Mouse (Mus musculus) lung, adult 18-20 months (tissue): Measurements from ENCODE around the gene Iqce.
"Not testable (repeated sequence)": the region's sequence is repeated elsewhere in the genome, so short reads cannot be mapped to it uniquely, and the experiment has no call there.

Source experiments
- DNase-seq, 2 experiments: peaks; one replicate each; pipeline ENCODE4 v3.0.0; 2022; ENCODE audit warnings: mixed read lengths in 2 of 2

Iqce gene

GRCm38 (mm10) chr5:140704378-140705251 lies 2.4 kb upstream of the Iqce start, which contains the start of gene Brat1:
TSS of gene Brat1 (plus strand) at chr5:140705011.
- DNase-seq: peak; percentile 100

GRCm38 (mm10) chr5:140703480-140704377 lies 1.6 kb upstream of the Iqce start:
- no peak for DNase-seq

GRCm38 (mm10) chr5:140702618-140703175 lies 519 bp upstream of the Iqce start:
- DNase-seq: no peak

- no peak for DNase-seq
These were observed 517 bp downstream of the Iqce start for GRCm38 (mm10) chr5:140701661-140702060.

- no peak for DNase-seq
These were observed 2.4 kb downstream of the Iqce start for GRCm38 (mm10) chr5:140699776-140700175.

- DNase-seq: no peak
These were observed 6.2 kb downstream of the Iqce start for GRCm38 (mm10) chr5:140695987-140696386.

GRCm38 (mm10) chr5:140688434-140688833 lies 13.7 kb downstream of the Iqce start:
- peak in 1 of 2 experiments; percentile 17 for DNase-seq

GRCm38 (mm10) chr5:140684343-140685148 lies 17.6 kb downstream of the Iqce start:
- no peak for DNase-seq

GRCm38 (mm10) chr5:140682113-140682512 lies 20.1 kb downstream of the Iqce start:
- no peak for DNase-seq

- no peak for DNase-seq
These were observed 21.2 kb downstream of the Iqce start for GRCm38 (mm10) chr5:140680950-140681349.

GRCm38 (mm10) chr5:140680051-140680450 lies 22.1 kb downstream of the Iqce start:
- no peak for DNase-seq

GRCm38 (mm10) chr5:140677137-140677536 lies 25.0 kb downstream of the Iqce start:
- DNase-seq: no peak

GRCm38 (mm10) chr5:140675640-140676039 lies 26.5 kb downstream of the Iqce start:
- DNase-seq: no peak

GRCm38 (mm10) chr5:140675079-140675478 lies 27.1 kb downstream of the Iqce start:
- DNase-seq: no peak

GRCm38 (mm10) chr5:140674036-140674435 lies 28.1 kb downstream of the Iqce start:
- DNase-seq: no peak

- DNase-seq: not testable (repeated sequence)
These were observed 29.6 kb downstream of the Iqce start for GRCm38 (mm10) chr5:140672603-140673002.

GRCm38 (mm10) chr5:140672115-140672514 lies 30.1 kb downstream of the Iqce start:
- no peak for DNase-seq

GRCm38 (mm10) chr5:140663621-140664180 lies 38.5 kb downstream of the Iqce start:
- DNase-seq: peak; percentile 71 to 82

GRCm38 (mm10) chr5:140662741-140663592 lies 39.2 kb downstream of the Iqce start:
- DNase-seq: peak in 1 of 2 experiments; percentile 23

- DNase-seq: no peak
These were observed 40.1 kb downstream of the Iqce start for GRCm38 (mm10) chr5:140661875-140662643.
